Mouse (Mus musculus) testis, adult 2 months (tissue): ENCODE results near the gene Trit1. TPM values are rescaled to one million over a fixed set of nuclear protein-coding genes. Genes with fewer than 3 reads are reported as not detected.

ENCODE experiments used
- H3K27ac ChIP-seq: fragments of 200-500 bp; 2 replicates; pipeline ENCODE4 v1.5.1; 2012; ENCODE audit warnings: low read depth, low read length; ENCODE audit not compliant: control insufficient read depth, insufficient read depth
- H3K27me3 ChIP-seq: fragments of 200-500 bp; 2 replicates; pipeline ENCODE4 v1.6.1; 2012; ENCODE audit warnings: mild to moderate bottlenecking, low read length, moderate library complexity; ENCODE audit not compliant: control insufficient read depth, insufficient read depth
- H3K36me3 ChIP-seq: fragments of 200-500 bp; 2 replicates; pipeline ENCODE4 v1.6.1; 2012; ENCODE audit warnings: mild to moderate bottlenecking, low read length; ENCODE audit not compliant: control insufficient read depth, insufficient read depth
- H3K4me1 ChIP-seq: fragments of 200-500 bp; 2 replicates; pipeline ENCODE4 v1.6.1; 2012; ENCODE audit warnings: low read length; ENCODE audit not compliant: control insufficient read depth, insufficient read depth
- H3K4me3 ChIP-seq: fragments of 200-500 bp; 2 replicates; pipeline ENCODE4 v1.5.1; 2012; ENCODE audit warnings: low read depth, mild to moderate bottlenecking, low read length, moderate library complexity, mixed read lengths; ENCODE audit not compliant: control insufficient read depth
- CTCF ChIP-seq: fragments of 200-500 bp; IDR thresholded peaks from 2 replicates; pipeline ENCODE4 v1.5.1; 2012; ENCODE audit warnings: low read depth, mild to moderate bottlenecking, inconsistent platforms, low read length, moderate library complexity; ENCODE audit not compliant: control insufficient read depth, insufficient read depth, insufficient replicate concordance
- POLR2A ChIP-seq: fragments of 200-500 bp; IDR thresholded peaks from 2 replicates; pipeline ENCODE4 v1.6.1; 2012; ENCODE audit warnings: low read depth, mild to moderate bottlenecking, inconsistent platforms, low read length, moderate library complexity; ENCODE audit not compliant: control insufficient read depth
- polyA plus RNA-seq: library from polyadenylated mRNA; depleted of rRNA; stranded (reverse); fragments of >200 nt; gene quantifications from 2 replicates; pipeline ENCODE4 v1.2.3, GENCODE M21; 2012

Gene Trit1
- polyA plus RNA-seq, 1 experiment: 2.2 TPM

- TF ChIP-seq CTCF (no peak), POLR2A (no peak)
- H3K4me3 ChIP-seq: no peak overlapping the region
- H3K36me3 ChIP-seq: no peaks in the 10 kb centered on the region
- peaks cover 9% of the 10 kb centered on the region for H3K4me1 ChIP-seq
- H3K27me3 ChIP-seq: no peaks in the 10 kb centered on the region
- H3K27ac ChIP-seq: no peak overlapping the region; the same call in 1 of the 2 replicates
These were observed 2.4 kb upstream of the Trit1 start for GRCm38 (mm10) chr4:123013949-123014406.

GRCm38 (mm10) chr4:123014501-123015282, 1.7 kb upstream of the Trit1 start:
- Histone ChIP-seq H3K36me3 (no peaks in the 10 kb centered on the region), H3K27ac (no peak overlapping the region), H3K4me1 (peaks cover 9% of the 10 kb centered on the region), H3K27me3 (no peaks in the 10 kb centered on the region), H3K4me3 (no peak overlapping the region)
- TF ChIP-seq POLR2A: no peak
- no peak for TF ChIP-seq CTCF

GRCm38 (mm10) chr4:123021591-123021990, 5.2 kb downstream of the Trit1 start:
- Histone ChIP-seq H3K36me3 (no peaks in the 10 kb centered on the region), H3K4me3 (no peak overlapping the region), H3K27ac (no peak overlapping the region), H3K4me1 (no peaks in the 10 kb centered on the region; the same call in 1 of the 2 replicates), H3K27me3 (no peaks in the 10 kb centered on the region)
- TF ChIP-seq POLR2A (no peak), CTCF (no peak)

- no peaks in the 10 kb centered on the region for H3K36me3 ChIP-seq
- no peaks in the 10 kb centered on the region for H3K27me3 ChIP-seq
- H3K4me1 ChIP-seq: no peaks in the 10 kb centered on the region
- no peak for TF ChIP-seq POLR2A
- TF ChIP-seq CTCF: no peak
- H3K4me3 ChIP-seq: no peak overlapping the region
- no peak overlapping the region for H3K27ac ChIP-seq
These were observed 6.5 kb downstream of the Trit1 start for GRCm38 (mm10) chr4:123022896-123023295.

- Histone ChIP-seq H3K27me3 (no peaks in the 10 kb centered on the region), H3K27ac (peak overlapping the region; percentile 47)
These were observed 9.0 kb downstream of the Trit1 start for GRCm38 (mm10) chr4:123025418-123025817.

GRCm38 (mm10) chr4:123026161-123026560, 9.8 kb downstream of the Trit1 start:
- Histone ChIP-seq H3K27ac (peak overlapping the region; percentile 5; the same call in 1 of the 2 replicates), H3K27me3 (no peaks in the 10 kb centered on the region), H3K4me1 (no peaks in the 10 kb centered on the region), H3K4me3 (no peak overlapping the region), H3K36me3 (no peaks in the 10 kb centered on the region)
- TF ChIP-seq CTCF: no peak
- TF ChIP-seq POLR2A: no peak

More at GRCm38 (mm10) chr4:123025418-123025817, 9.0 kb downstream of the Trit1 start:
- Histone ChIP-seq H3K36me3 (no peaks in the 10 kb centered on the region), H3K4me1 (no peaks in the 10 kb centered on the region), H3K4me3 (no peak overlapping the region)
- TF ChIP-seq CTCF: no peak
- TF ChIP-seq POLR2A: no peak

- TF ChIP-seq POLR2A (no peak), CTCF (no peak)
- H3K27me3 ChIP-seq: no peaks in the 10 kb centered on the region
These were observed 10.2 kb downstream of the Trit1 start for GRCm38 (mm10) chr4:123026597-123026996.

GRCm38 (mm10) chr4:123034841-123035240, 18.4 kb downstream of the Trit1 start:
- no peak overlapping the region for H3K27ac ChIP-seq
- TF ChIP-seq CTCF (no peak), POLR2A (no peak)
- H3K4me3 ChIP-seq: no peak overlapping the region
- H3K4me1 ChIP-seq: no peaks in the 10 kb centered on the region
- H3K36me3 ChIP-seq: no peaks in the 10 kb centered on the region
- no peaks in the 10 kb centered on the region for H3K27me3 ChIP-seq

More at GRCm38 (mm10) chr4:123026597-123026996, 10.2 kb downstream of the Trit1 start:
- H3K4me1 ChIP-seq: no peaks in the 10 kb centered on the region
- H3K4me3 ChIP-seq: no peak overlapping the region
- no peak overlapping the region for H3K27ac ChIP-seq
- no peaks in the 10 kb centered on the region for H3K36me3 ChIP-seq
